Mouse (Mus musculus) heart, adult 2 months (tissue): ENCODE results near the gene Krtap9-3.

Experiments used
- CTCF ChIP-seq: fragments of 200-600 bp; IDR thresholded peaks from 2 replicates; pipeline ENCODE4 v1.8.1; 2022; ENCODE audit warnings: antibody characterized with exemption, mild to moderate bottlenecking, moderate library complexity
- EP300 ChIP-seq: fragments of 200-500 bp; IDR thresholded peaks from 2 replicates; pipeline ENCODE4 v1.6.1; 2011; ENCODE audit warnings: low read depth, low read length, control low read depth; ENCODE audit not compliant: insufficient read depth
- POLR2A ChIP-seq: fragments of 200-500 bp; IDR thresholded peaks from 2 replicates; pipeline ENCODE4 v1.6.1; 2011; ENCODE audit warnings: mild to moderate bottlenecking, low read depth, low read length, control low read depth; ENCODE audit not compliant: insufficient read depth

DNA sequence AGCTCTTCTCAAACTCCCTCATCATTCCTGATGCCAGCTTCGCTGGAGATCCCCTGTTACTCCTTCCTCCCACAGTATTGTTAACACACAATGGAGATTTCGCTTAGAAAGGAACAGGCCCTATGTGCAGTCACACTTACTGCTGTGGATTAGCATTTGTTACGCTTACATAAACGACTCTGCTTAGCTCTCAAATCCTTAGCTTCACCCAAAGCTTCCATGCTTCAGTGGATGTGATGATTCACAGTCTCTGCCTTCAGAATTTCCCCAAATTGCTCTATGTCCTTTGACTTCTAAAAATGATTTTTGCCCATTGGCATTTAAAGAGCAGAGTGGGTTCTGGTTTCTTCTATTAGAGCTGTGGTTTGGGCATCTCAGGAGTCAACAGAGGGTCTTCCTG, 24.7 kb downstream of the Krtap9-3 start:
- TF ChIP-seq CTCF: no peak
- TF ChIP-seq EP300: no peak
- no peak for TF ChIP-seq POLR2A
